Mouse (Mus musculus): Measurements from ENCODE around the gene B430305J03Rik. TPM values are rescaled to one million over a fixed set of nuclear protein-coding genes. Genes with fewer than 3 reads are reported as not detected.

The B430305J03Rik gene
- polyA plus RNA-seq, 1 experiment from 2014 or later = not detected

GRCm38 (mm10) chr3:61345636-61346035, 20.1 kb downstream of the B430305J03Rik start:
- WGBS = 72% methylated on average over 1 of the region's 1 CpGs
- no peaks in the 10 kb centered on the region for H3K36me3 ChIP-seq
- H3K27me3 ChIP-seq = no peaks in the 10 kb centered on the region
- H3K4me3 ChIP-seq (replicated peaks) = no peak overlapping the region
- no peak overlapping the region for H3K4me2 ChIP-seq (replicated peaks)
- no peak overlapping the region for H3K9ac ChIP-seq (replicated peaks)
- no peak for ATAC-seq
- no peak overlapping the region for H3K27ac ChIP-seq
- H3K9me3 ChIP-seq = no peaks in the 10 kb centered on the region
- no peaks in the 10 kb centered on the region for H3K4me1 ChIP-seq (replicated peaks)

- no peak overlapping the region for H3K4me3 ChIP-seq (replicated peaks)
- no peaks in the 10 kb centered on the region for H3K27me3 ChIP-seq
- no peak overlapping the region for H3K27ac ChIP-seq
- no peak for ATAC-seq
- H3K9me3 ChIP-seq = no peaks in the 10 kb centered on the region
- WGBS = 90% methylated on average over 7 of the region's 7 CpGs
- H3K4me2 ChIP-seq (replicated peaks) = no peak overlapping the region
- no peak overlapping the region for H3K9ac ChIP-seq (replicated peaks)
- no peaks in the 10 kb centered on the region for H3K4me1 ChIP-seq (replicated peaks)
- H3K36me3 ChIP-seq = no peaks in the 10 kb centered on the region
Measured at GRCm38 (mm10) chr3:61344031-61344430, 21.7 kb downstream of the B430305J03Rik start.

- no peaks in the 10 kb centered on the region for H3K27me3 ChIP-seq
- H3K27ac ChIP-seq = no peak overlapping the region
- H3K9me3 ChIP-seq = no peaks in the 10 kb centered on the region
- H3K9ac ChIP-seq (replicated peaks) = no peak overlapping the region
- no peak for ATAC-seq
- H3K4me2 ChIP-seq (replicated peaks) = no peak overlapping the region
- H3K4me3 ChIP-seq (replicated peaks) = no peak overlapping the region
- H3K4me1 ChIP-seq (replicated peaks) = no peaks in the 10 kb centered on the region
- no peaks in the 10 kb centered on the region for H3K36me3 ChIP-seq
- WGBS = 65% methylated on average over 5 of the region's 5 CpGs
Measured at GRCm38 (mm10) chr3:61340321-61340720, 25.4 kb downstream of the B430305J03Rik start.

- Histone ChIP-seq H3K9me3 (no peaks in the 10 kb centered on the region), H3K9ac (replicated peaks) (no peak overlapping the region), H3K4me2 (replicated peaks) (no peak overlapping the region), H3K4me3 (replicated peaks) (no peak overlapping the region), H3K4me1 (replicated peaks) (no peaks in the 10 kb centered on the region), H3K27ac (no peak overlapping the region), H3K27me3 (no peaks in the 10 kb centered on the region), H3K36me3 (no peaks in the 10 kb centered on the region)
- 78% methylated on average over 3 of the region's 3 CpGs for WGBS
- no peak for ATAC-seq
Measured at GRCm38 (mm10) chr3:61337230-61337629, 28.5 kb downstream of the B430305J03Rik start.

- Histone ChIP-seq H3K27me3 (no peaks in the 10 kb centered on the region), H3K4me1 (replicated peaks) (no peaks in the 10 kb centered on the region), H3K9me3 (no peaks in the 10 kb centered on the region), H3K36me3 (no peaks in the 10 kb centered on the region), H3K9ac (replicated peaks) (no peak overlapping the region), H3K4me3 (replicated peaks) (no peak overlapping the region), H3K4me2 (replicated peaks) (no peak overlapping the region), H3K27ac (no peak overlapping the region)
- no peak for ATAC-seq
- 72% methylated on average over 2 of the region's 2 CpGs for WGBS
Measured at GRCm38 (mm10) chr3:61336205-61336604, 29.5 kb downstream of the B430305J03Rik start.

GRCm38 (mm10) chr3:61321632-61322031, 44.1 kb downstream of the B430305J03Rik start:
- Histone ChIP-seq H3K27me3 (no peaks in the 10 kb centered on the region), H3K9ac (replicated peaks) (no peak overlapping the region), H3K4me2 (replicated peaks) (no peak overlapping the region), H3K9me3 (no peaks in the 10 kb centered on the region), H3K36me3 (no peaks in the 10 kb centered on the region), H3K4me1 (replicated peaks) (no peaks in the 10 kb centered on the region), H3K4me3 (replicated peaks) (no peak overlapping the region), H3K27ac (no peak overlapping the region)
- ATAC-seq = 0 out of 2 replicates have a peak, but pooled peaks have one; percentile 24
- WGBS = 88% methylated on average over 6 of the region's 6 CpGs

- Histone ChIP-seq H3K4me2 (replicated peaks) (no peak overlapping the region), H3K4me3 (replicated peaks) (no peak overlapping the region), H3K36me3 (no peaks in the 10 kb centered on the region), H3K27me3 (no peaks in the 10 kb centered on the region), H3K27ac (no peak overlapping the region), H3K9ac (replicated peaks) (no peak overlapping the region), H3K9me3 (no peaks in the 10 kb centered on the region), H3K4me1 (replicated peaks) (no peaks in the 10 kb centered on the region)
- ATAC-seq = no peak
- 85% methylated on average over 2 of the region's 2 CpGs for WGBS
Measured at GRCm38 (mm10) chr3:61320031-61320430, 45.7 kb downstream of the B430305J03Rik start.

GRCm38 (mm10) chr3:61315002-61315401, 50.7 kb downstream of the B430305J03Rik start:
- no peak overlapping the region for H3K4me3 ChIP-seq (replicated peaks)

More at GRCm38 (mm10) chr3:61315002-61315401, 50.7 kb downstream of the B430305J03Rik start:
- H3K36me3 ChIP-seq = no peaks in the 10 kb centered on the region
- no peaks in the 10 kb centered on the region for H3K9me3 ChIP-seq
- no peak overlapping the region for H3K4me2 ChIP-seq (replicated peaks)
- no peak overlapping the region for H3K27ac ChIP-seq
- no peaks in the 10 kb centered on the region for H3K27me3 ChIP-seq
- ATAC-seq = no peak
- H3K9ac ChIP-seq (replicated peaks) = no peak overlapping the region
- H3K4me1 ChIP-seq (replicated peaks) = no peaks in the 10 kb centered on the region; the same call in 1 of the 2 replicates
- 75% methylated on average over 2 of the region's 2 CpGs for WGBS

Other genes starting within 250 kb of the B430305J03Rik start
- gene Rap2b, start 4.3 kb downstream of the B430305J03Rik start, polyA plus RNA-seq (2015; fragmentation: Nextera tagmentation; extraction: Ambion mirVana) = 11.9 and 12.0 TPM in 2 replicates